In genomic region chr6:61687002-61687401, GRCm38 (mm10) we compare ENCODE assay signal across 10 mouse cellular contexts.
A peak's percentile ranks its signal among the peaks of the same experiment; 100 is the strongest.
DNase-seq lines count a peak whose midpoint lies in the region; ATAC-seq and TF ChIP-seq lines count a peak whose summit lies in the region.
"Had no signal": no experiment of that assay in that cellular context is flagged by ENCODE, and none has a peak within 500 bp of the region (broad histone marks: within the 10 kb centered on the region; RNA-seq: fewer than 3 reads in every experiment).

No protein-coding gene starts in this region.

- no peaks in the 10 kb centered on the region for H3K79me3 ChIP-seq in C2C12 (ENCODE audit: low read depth)

- H3K36me3 ChIP-seq in kidney, adult 2 months (ENCODE audit: control insufficient read depth, insufficient read depth, low read length), result no peaks in the 10 kb centered on the region
- H3K36me3 ChIP-seq in C2C12 (ENCODE audit: control insufficient read depth, insufficient read depth), result no peaks in the 10 kb centered on the region

- no peak overlapping the region for H3K4me3 ChIP-seq in kidney, adult 2 months (ENCODE audit: insufficient read depth, low read depth, low read length)
- H3K4me3 ChIP-seq in C2C12 (ENCODE audit: insufficient read depth, poor library complexity, severe bottlenecking), result no peak overlapping the region

- no peak; the same call in 1 of the 2 replicates for TF ChIP-seq CTCF in kidney, adult 2 months (conservative IDR thresholded peaks at IDR 0.05; ENCODE audit: insufficient read depth, insufficient read length, low read depth, low read length)
- no peak for TF ChIP-seq CTCF in C2C12 (IDR thresholded peaks at IDR 0.05; ENCODE audit: control insufficient read depth, insufficient read depth, insufficient read length)

- no peaks in the 10 kb centered on the region for H3K27me3 ChIP-seq in kidney, adult 2 months (replicated peaks; ENCODE audit: control insufficient read depth, insufficient read depth, low read length)
- H3K27me3 ChIP-seq in C2C12 (ENCODE audit: control insufficient read depth, insufficient read depth, insufficient read length), result no peaks in the 10 kb centered on the region
- H3K27me3 ChIP-seq: CH12.LX had no signal

- TF ChIP-seq POLR2A in kidney, adult 2 months (IDR thresholded peaks at IDR 0.05; ENCODE audit: low read depth, low read length), result no peak

- peak; percentile 7 to 8 for DNase-seq in cerebellum, adult 18-20 months
- peak; percentile 10 for DNase-seq in kidney, adult 2 months
- no peak for DNase-seq in kidney, adult 11 months
- no peak for DNase-seq in frontal cortex, postnatal 36 days (ENCODE audit: low spot score in 2 of 2)
- DNase-seq in B cell, adult 2 months, result no peak
- DNase-seq: cerebellum, adult 11-12 months had no signal

- H3ac ChIP-seq in C2C12 (ENCODE audit: control insufficient read depth, insufficient read length, low read depth), result no peak overlapping the region

- H3K79me2 ChIP-seq in C2C12 (ENCODE audit: control insufficient read depth, insufficient read depth), result no peaks in the 10 kb centered on the region

- H3K27ac ChIP-seq in kidney, adult 2 months (ENCODE audit: insufficient read depth, low read depth, low read length), result no peak overlapping the region

- H3K4me1 ChIP-seq in kidney, adult 2 months (ENCODE audit: control insufficient read depth, insufficient read depth, low read length), result no peaks in the 10 kb centered on the region

- no peak for ATAC-seq in cerebellum, adult (ENCODE audit: insufficient number of reproducible peaks, low FRiP score, low TSS enrichment)
- ATAC-seq in granulocyte monocyte progenitor cell, adult 5-6 weeks (replicated peaks; ENCODE audit: poor library complexity, severe bottlenecking), result peak; percentile 52; the same call in 1 of the 2 replicates

- 46% methylated on average over 2 of the region's 2 CpGs for WGBS in kidney, adult 2 months

TF ChIP-seq in C2C12, 6 proteins besides CTCF, POLR2A, EP300 and RAD21:
- TF ChIP-seq MAX (IDR thresholded peaks at IDR 0.05) (no peak), CEBPB (IDR thresholded peaks at IDR 0.05; ENCODE audit: low read depth) (no peak), USF1 (IDR thresholded peaks at IDR 0.05; ENCODE audit: low read depth) (peak; percentile 46), MYOG (IDR thresholded peaks at IDR 0.05; ENCODE audit: control insufficient read depth, extremely low read depth, insufficient read length) (no peak), MYOD1 (IDR thresholded peaks at IDR 0.05; ENCODE audit: control insufficient read depth, insufficient read length, low read depth) (no peak), FOSL1 (IDR thresholded peaks at IDR 0.05; ENCODE audit: insufficient read depth, low read length, poor library complexity, severe bottlenecking) (no peak)
TF ChIP-seq in C2C12: peak in this region for 1.

Comparison
In these comparisons a context has a peak if more than half of its experiments do, and no peak if none do; other contexts are left out.
1. DNase-seq: peak in cerebellum, adult 18-20 months (2 of 2) and kidney, adult 2 months (single experiment); none in kidney, adult 11 months (single experiment), frontal cortex, postnatal 36 days (0 of 2) and B cell, adult 2 months (0 of 2).